Mouse (Mus musculus): Measurements from ENCODE around the gene Cep95. TPM values are rescaled to one million over a fixed set of nuclear protein-coding genes. Genes with fewer than 3 reads are reported as not detected.
"Not testable (repeated sequence)": the region's sequence is repeated elsewhere in the genome, so short reads cannot be mapped to it uniquely, and the experiment has no call there.

Gene Cep95
- polyA plus RNA-seq, 1 experiment from 2014 or later = 16.2 TPM

GRCm38 (mm10) chr11:106789649-106790048 lies 597 bp downstream of the Cep95 start:
- Histone ChIP-seq H3K27me3 (ENCODE audit: control insufficient read depth, insufficient read depth, low read depth, low read length) (no peaks in the 10 kb centered on the region), H3K9ac (ENCODE audit: low read depth, low read length) (peak overlapping the region; percentile 89), H3K4me1 (ENCODE audit: control insufficient read depth, insufficient read depth, low read length) (peaks cover 24% of the 10 kb centered on the region), H3K36me3 (ENCODE audit: control insufficient read depth, insufficient read depth, low read length) (peaks cover 11% of the 10 kb centered on the region; the same call in 1 of the 2 replicates), H3K4me3 (ENCODE audit: low read depth, low read length) (peak overlapping the region; percentile 78), H3K27ac (ENCODE audit: low read length) (peak overlapping the region; percentile 100), H3K4me2 (ENCODE audit: low read length) (peak overlapping the region; percentile 62), H3K9me3 (replicated peaks; ENCODE audit: control insufficient read depth, low read length, poor library complexity, severe bottlenecking) (no peaks in the 10 kb centered on the region)
- ATAC-seq = peak; percentile 5; the same call in 1 of the 2 replicates
- 0% methylated on average over 6 of the region's 6 CpGs for WGBS

GRCm38 (mm10) chr11:106793846-106794245 lies 4.8 kb downstream of the Cep95 start:
- Histone ChIP-seq H3K27ac (ENCODE audit: low read length) (no peak overlapping the region), H3K9ac (ENCODE audit: low read depth, low read length) (no peak overlapping the region), H3K4me2 (ENCODE audit: low read length) (no peak overlapping the region), H3K27me3 (ENCODE audit: control insufficient read depth, insufficient read depth, low read depth, low read length) (no peaks in the 10 kb centered on the region), H3K36me3 (ENCODE audit: control insufficient read depth, insufficient read depth, low read length) (peaks cover 13% of the 10 kb centered on the region), H3K4me3 (ENCODE audit: low read depth, low read length) (no peak overlapping the region), H3K4me1 (ENCODE audit: control insufficient read depth, insufficient read depth, low read length) (peaks cover 7% of the 10 kb centered on the region), H3K9me3 (replicated peaks; ENCODE audit: control insufficient read depth, low read length, poor library complexity, severe bottlenecking) (no peaks in the 10 kb centered on the region)
- 65% methylated on average over 4 of the region's 4 CpGs for WGBS
- ATAC-seq = no peak

- Histone ChIP-seq H3K9me3 (replicated peaks; ENCODE audit: control insufficient read depth, low read length, poor library complexity, severe bottlenecking) (no peaks in the 10 kb centered on the region), H3K27ac (ENCODE audit: low read length) (no peak overlapping the region), H3K9ac (ENCODE audit: low read depth, low read length) (no peak overlapping the region), H3K4me2 (ENCODE audit: low read length) (no peak overlapping the region), H3K27me3 (ENCODE audit: control insufficient read depth, insufficient read depth, low read depth, low read length) (no peaks in the 10 kb centered on the region), H3K4me3 (ENCODE audit: low read depth, low read length) (no peak overlapping the region), H3K36me3 (ENCODE audit: control insufficient read depth, insufficient read depth, low read length) (peaks cover 16% of the 10 kb centered on the region), H3K4me1 (ENCODE audit: control insufficient read depth, insufficient read depth, low read length) (peaks cover 3% of the 10 kb centered on the region; the same call in 1 of the 2 replicates)
- 73% methylated on average over 9 of the region's 9 CpGs for WGBS
- ATAC-seq = no peak
Measured at GRCm38 (mm10) chr11:106795679-106796078, 6.6 kb downstream of the Cep95 start.

- no peaks in the 10 kb centered on the region for H3K4me1 ChIP-seq (ENCODE audit: control insufficient read depth, insufficient read depth, low read length)
- no peak overlapping the region for H3K27ac ChIP-seq (ENCODE audit: low read length)
- no peaks in the 10 kb centered on the region for H3K9me3 ChIP-seq (replicated peaks; ENCODE audit: control insufficient read depth, low read length, poor library complexity, severe bottlenecking)
- WGBS = 86% methylated on average over 10 of the region's 10 CpGs
- ATAC-seq = no peak
- no peak overlapping the region for H3K4me3 ChIP-seq (ENCODE audit: low read depth, low read length)
- no peak overlapping the region for H3K4me2 ChIP-seq (ENCODE audit: low read length)
- peaks cover 24% of the 10 kb centered on the region for H3K36me3 ChIP-seq (ENCODE audit: control insufficient read depth, insufficient read depth, low read length)
- H3K9ac ChIP-seq (ENCODE audit: low read depth, low read length) = no peak overlapping the region
- no peaks in the 10 kb centered on the region for H3K27me3 ChIP-seq (ENCODE audit: control insufficient read depth, insufficient read depth, low read depth, low read length)
Measured at GRCm38 (mm10) chr11:106802069-106802627, 13.1 kb downstream of the Cep95 start.

GRCm38 (mm10) chr11:106807442-106807841 lies 18.4 kb downstream of the Cep95 start:
- not testable (repeated sequence) for H3K9ac ChIP-seq (ENCODE audit: low read depth, low read length); H3K27ac ChIP-seq (ENCODE audit: low read length); H3K9me3 ChIP-seq (replicated peaks; ENCODE audit: control insufficient read depth, low read length, poor library complexity, severe bottlenecking); H3K4me1 ChIP-seq (ENCODE audit: control insufficient read depth, insufficient read depth, low read length); H3K4me3 ChIP-seq (ENCODE audit: low read depth, low read length); H3K36me3 ChIP-seq (ENCODE audit: control insufficient read depth, insufficient read depth, low read length); H3K4me2 ChIP-seq (ENCODE audit: low read length); ATAC-seq; H3K27me3 ChIP-seq (ENCODE audit: control insufficient read depth, insufficient read depth, low read depth, low read length)
- 88% methylated on average over 1 of the region's 1 CpGs for WGBS

- no peak overlapping the region for H3K9ac ChIP-seq (ENCODE audit: low read depth, low read length)
Measured at GRCm38 (mm10) chr11:106812410-106813136, 23.5 kb downstream of the Cep95 start.

GRCm38 (mm10) chr11:106814601-106815320 lies 25.7 kb downstream of the Cep95 start:
- Histone ChIP-seq H3K27ac (ENCODE audit: low read length) (no peak overlapping the region), H3K4me2 (ENCODE audit: low read length) (no peak overlapping the region), H3K4me1 (ENCODE audit: control insufficient read depth, insufficient read depth, low read length) (0 out of 2 replicates have a peak, but pooled peaks cover 4% of the 10 kb centered on the region), H3K9ac (ENCODE audit: low read depth, low read length) (no peak overlapping the region), H3K27me3 (ENCODE audit: control insufficient read depth, insufficient read depth, low read depth, low read length) (no peaks in the 10 kb centered on the region), H3K4me3 (ENCODE audit: low read depth, low read length) (no peak overlapping the region), H3K36me3 (ENCODE audit: control insufficient read depth, insufficient read depth, low read length) (peaks cover 30% of the 10 kb centered on the region), H3K9me3 (replicated peaks; ENCODE audit: control insufficient read depth, low read length, poor library complexity, severe bottlenecking) (no peaks in the 10 kb centered on the region)
- no peak for ATAC-seq
- 85% methylated on average over 14 of the region's 14 CpGs for WGBS

More at GRCm38 (mm10) chr11:106812410-106813136, 23.5 kb downstream of the Cep95 start:
- Histone ChIP-seq H3K27ac (ENCODE audit: low read length) (no peak overlapping the region), H3K27me3 (ENCODE audit: control insufficient read depth, insufficient read depth, low read depth, low read length) (no peaks in the 10 kb centered on the region), H3K4me3 (ENCODE audit: low read depth, low read length) (no peak overlapping the region), H3K36me3 (ENCODE audit: control insufficient read depth, insufficient read depth, low read length) (peaks cover 26% of the 10 kb centered on the region), H3K4me1 (ENCODE audit: control insufficient read depth, insufficient read depth, low read length) (no peaks in the 10 kb centered on the region), H3K4me2 (ENCODE audit: low read length) (no peak overlapping the region), H3K9me3 (replicated peaks; ENCODE audit: control insufficient read depth, low read length, poor library complexity, severe bottlenecking) (no peaks in the 10 kb centered on the region)
- no peak for ATAC-seq
- WGBS = 90% methylated on average over 7 of the region's 7 CpGs

GRCm38 (mm10) chr11:106815331-106815730 lies 26.3 kb downstream of the Cep95 start:
- 91% methylated on average over 2 of the region's 2 CpGs for WGBS
- Histone ChIP-seq H3K27ac (ENCODE audit: low read length) (no peak overlapping the region), H3K4me3 (ENCODE audit: low read depth, low read length) (no peak overlapping the region), H3K9me3 (replicated peaks; ENCODE audit: control insufficient read depth, low read length, poor library complexity, severe bottlenecking) (no peaks in the 10 kb centered on the region), H3K4me1 (ENCODE audit: control insufficient read depth, insufficient read depth, low read length) (0 out of 2 replicates have a peak, but pooled peaks cover 4% of the 10 kb centered on the region), H3K27me3 (ENCODE audit: control insufficient read depth, insufficient read depth, low read depth, low read length) (no peaks in the 10 kb centered on the region), H3K9ac (ENCODE audit: low read depth, low read length) (no peak overlapping the region), H3K36me3 (ENCODE audit: control insufficient read depth, insufficient read depth, low read length) (peaks cover 31% of the 10 kb centered on the region), H3K4me2 (ENCODE audit: low read length) (no peak overlapping the region)
- no peak for ATAC-seq

GRCm38 (mm10) chr11:106815761-106816160 lies 26.7 kb downstream of the Cep95 start:
- no peak overlapping the region for H3K4me2 ChIP-seq (ENCODE audit: low read length)
- H3K36me3 ChIP-seq (ENCODE audit: control insufficient read depth, insufficient read depth, low read length) = peaks cover 30% of the 10 kb centered on the region
- H3K4me1 ChIP-seq (ENCODE audit: control insufficient read depth, insufficient read depth, low read length) = 0 out of 2 replicates have a peak, but pooled peaks cover 4% of the 10 kb centered on the region
- H3K27me3 ChIP-seq (ENCODE audit: control insufficient read depth, insufficient read depth, low read depth, low read length) = no peaks in the 10 kb centered on the region
- 90% methylated on average over 2 of the region's 2 CpGs for WGBS
- H3K9ac ChIP-seq (ENCODE audit: low read depth, low read length) = no peak overlapping the region
- no peak overlapping the region for H3K4me3 ChIP-seq (ENCODE audit: low read depth, low read length)
- no peak overlapping the region for H3K27ac ChIP-seq (ENCODE audit: low read length)
- ATAC-seq = no peak
- no peaks in the 10 kb centered on the region for H3K9me3 ChIP-seq (replicated peaks; ENCODE audit: control insufficient read depth, low read length, poor library complexity, severe bottlenecking)
